Mouse (Mus musculus) embryonic facial prominence, embryonic 12.5 days (tissue): ENCODE measurements at regions not wholly inside any gene's neighbourhood (a gene's known extent, or its start where the extent isn't known, plus 50 kb on each side); places are given as distances from the start of the nearest gene placed in this dataset.
"Not testable (repeated sequence)": the region's sequence is repeated elsewhere in the genome, so short reads cannot be mapped to it uniquely, and the experiment has no call there.

ENCODE experiments used
- ATAC-seq: fragments of 200-750 bp; cut with Nextera tagmentation; 2 replicates; pipeline ENCODE4 v1.8.0; 2017; ENCODE audit not compliant: insufficient number of reproducible peaks, insufficient read depth, low FRiP score, low TSS enrichment
- H3K27ac ChIP-seq: fragments of 300-500 bp; sonication (generic); 2 replicates; pipeline ENCODE4 v1.5.1; 2016; ENCODE audit warnings: mild to moderate bottlenecking
- H3K27me3 ChIP-seq: fragments of 300-500 bp; sonication (generic); 2 replicates; pipeline ENCODE4 v1.6.1; 2016; ENCODE audit warnings: mild to moderate bottlenecking, moderate library complexity
- H3K36me3 ChIP-seq: fragments of 300-500 bp; sonication (generic); 2 replicates; pipeline ENCODE4 v1.6.1; 2016; ENCODE audit warnings: mild to moderate bottlenecking
- H3K4me1 ChIP-seq: fragments of 300-500 bp; sonication (generic); 2 replicates; pipeline ENCODE4 v1.6.1; 2016
- H3K4me2 ChIP-seq: fragments of 300-500 bp; sonication (generic); replicated peaks from 2 replicates; pipeline ENCODE4 v1.6.1; 2016; ENCODE audit warnings: mild to moderate bottlenecking, moderate library complexity
- H3K4me3 ChIP-seq: fragments of 300-500 bp; sonication (generic); 2 replicates; pipeline ENCODE4 v1.5.1; 2016; ENCODE audit warnings: mild to moderate bottlenecking
- H3K9ac ChIP-seq: fragments of 300-500 bp; sonication (generic); 2 replicates; pipeline ENCODE4 v1.6.1; 2016; ENCODE audit warnings: mild to moderate bottlenecking, moderate library complexity
- H3K9me3 ChIP-seq: fragments of 300-500 bp; sonication (generic); 2 replicates; pipeline ENCODE4 v1.6.1; 2016; ENCODE audit warnings: mild to moderate bottlenecking, moderate library complexity
- WGBS: fragments of 180-500 bp; shearing (Covaris S2); methylation state at CpG from one replicate; pipeline ENCODE4 v1.1.7; 2016; 5-methylcytosine and 5-hydroxymethylcytosine counted together

GRCm38 (mm10) chr3:44991467-44991992, 386.7 kb upstream of the Pcdh10 start:
- WGBS, result 93% methylated on average over 4 of the region's 4 CpGs

More at GRCm38 (mm10) chr3:44991467-44991992, 386.7 kb upstream of the Pcdh10 start:
- H3K4me1 ChIP-seq, H3K9ac ChIP-seq, H3K4me3 ChIP-seq, H3K27me3 ChIP-seq, H3K4me2 ChIP-seq, H3K9me3 ChIP-seq, H3K27ac ChIP-seq, H3K36me3 ChIP-seq: not testable (repeated sequence)
- ATAC-seq, result peak; percentile 74; the same call in 1 of the 2 replicates
